Mouse (Mus musculus) layer of hippocampus, adult 9-11 months (tissue): ENCODE measurements around the gene Gdi2.
A peak's percentile ranks its signal among the peaks of the same experiment; 100 is the strongest.

ENCODE experiments used
- DNase-seq: peaks from one replicate; pipeline ENCODE4 v3.0.0; 2022

The Gdi2 gene

GRCm38 (mm10) chr13:3547856-3548255 lies 10.0 kb downstream of the Gdi2 start:
- no peak for DNase-seq

GRCm38 (mm10) chr13:3563130-3563529 lies 25.3 kb downstream of the Gdi2 start:
- no peak for DNase-seq

GRCm38 (mm10) chr13:3563953-3564352 lies 26.1 kb downstream of the Gdi2 start:
- no peak for DNase-seq

GRCm38 (mm10) chr13:3590789-3591188 lies 52.9 kb downstream of the Gdi2 start:
- DNase-seq: no peak

DNA sequence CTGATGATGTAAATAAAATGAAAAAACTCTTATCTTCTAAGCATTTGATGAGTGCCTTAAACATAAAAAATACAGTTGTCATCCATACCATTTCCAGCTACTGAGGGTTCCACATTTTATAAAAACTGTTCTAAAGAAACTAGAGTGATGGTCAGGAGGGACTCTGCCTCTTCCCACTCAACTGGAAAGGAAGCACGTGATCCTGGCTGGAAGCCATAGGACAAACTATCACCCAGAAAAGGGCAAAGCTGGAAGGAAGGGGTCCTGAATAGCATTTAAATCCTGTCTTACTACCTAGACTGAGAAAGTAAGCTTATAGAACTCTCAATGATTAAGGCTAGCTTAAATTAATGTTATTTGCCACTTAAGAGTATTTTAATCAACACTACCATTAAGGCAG lies 56.4 kb downstream of the Gdi2 start:
- DNase-seq: no peak

- DNase-seq: no peak
Observed at GRCm38 (mm10) chr13:3596232-3596631, 58.4 kb downstream of the Gdi2 start.

- no peak for DNase-seq
Observed at GRCm38 (mm10) chr13:3609780-3610117, 71.9 kb downstream of the Gdi2 start.

- no peak for DNase-seq
Observed at GRCm38 (mm10) chr13:3610118-3610794, 72.4 kb downstream of the Gdi2 start.

- DNase-seq: peak; percentile 99
Observed at GRCm38 (mm10) chr13:3610795-3611438, 73.1 kb downstream of the Gdi2 start, which contains the start of gene Fam208b. TSS of gene Fam208b (minus strand) at chr13:3611108.
